Mouse (Mus musculus): ENCODE results near the gene Ttc30b.

- TF ChIP-seq POLR2A (IDR thresholded peaks at IDR 0.05; ENCODE audit: low read depth, low read length) (no peak), CTCF (IDR thresholded peaks at IDR 0.05; ENCODE audit: extremely low read depth, insufficient read length, insufficient replicate concordance, low read depth, low read length) (no peak)
Measured at GRCm38 (mm10) chr2:75930941-75931340, 7.4 kb downstream of the Ttc30b start.
